Mouse (Mus musculus) limb, embryonic 13.5 days (tissue): ENCODE data around the gene Tsks. TPM values are rescaled to one million over a fixed set of nuclear protein-coding genes. Genes with fewer than 3 reads are reported as not detected.

Experiments used
- ATAC-seq: fragments of 200-750 bp; cut with Nextera tagmentation; 2 replicates; pipeline ENCODE4 v1.8.0; 2017; ENCODE audit warnings: low read depth, moderate number of reproducible peaks, moderate TSS enrichment; ENCODE audit not compliant: low FRiP score
- H3K27ac ChIP-seq: fragments of 300-500 bp; sonication (generic); 2 replicates; pipeline ENCODE4 v1.5.1; 2015; ENCODE audit warnings: inconsistent platforms, mild to moderate bottlenecking, moderate library complexity
- H3K27me3 ChIP-seq: fragments of 300-500 bp; sonication (generic); 2 replicates; pipeline ENCODE4 v1.6.1; 2015; ENCODE audit warnings: mild to moderate bottlenecking, inconsistent platforms
- H3K36me3 ChIP-seq: fragments of 300-500 bp; sonication (generic); 2 replicates; pipeline ENCODE4 v1.6.1; 2015; ENCODE audit warnings: inconsistent platforms, mild to moderate bottlenecking, moderate library complexity
- H3K4me1 ChIP-seq: fragments of 300-500 bp; sonication (generic); 2 replicates; pipeline ENCODE4 v1.6.1; 2015; ENCODE audit warnings: inconsistent platforms
- H3K4me2 ChIP-seq: fragments of 300-500 bp; sonication (generic); replicated peaks from 2 replicates; pipeline ENCODE4 v1.6.1; 2015; ENCODE audit warnings: inconsistent platforms, mild to moderate bottlenecking, moderate library complexity
- H3K4me3 ChIP-seq: fragments of 300-500 bp; sonication (generic); 2 replicates; pipeline ENCODE4 v1.5.1; 2015; ENCODE audit warnings: moderate library complexity, mild to moderate bottlenecking, inconsistent platforms
- H3K9ac ChIP-seq: fragments of 300-500 bp; sonication (generic); 2 replicates; pipeline ENCODE4 v1.6.1; 2015; ENCODE audit warnings: mild to moderate bottlenecking, inconsistent platforms
- H3K9me3 ChIP-seq: fragments of 300-500 bp; sonication (generic); 2 replicates; pipeline ENCODE4 v1.6.1; 2016; ENCODE audit warnings: inconsistent platforms
- WGBS: fragments of 180-500 bp; shearing (Covaris S2); methylation state at CpG from one replicate; pipeline ENCODE4 v1.1.7; 2015; 5-methylcytosine and 5-hydroxymethylcytosine counted together
- polyA plus RNA-seq: library from polyadenylated mRNA; unstranded; fragments of >200 nt; fragmentation: Nextera tagmentation; extraction: Ambion mirVana; gene quantifications from 2 replicates; pipeline ENCODE4 v1.2.1, GENCODE M21; 2015

The Tsks gene
- polyA plus RNA-seq, 1 experiment from 2014 or later: 0.25 TPM

DNA sequence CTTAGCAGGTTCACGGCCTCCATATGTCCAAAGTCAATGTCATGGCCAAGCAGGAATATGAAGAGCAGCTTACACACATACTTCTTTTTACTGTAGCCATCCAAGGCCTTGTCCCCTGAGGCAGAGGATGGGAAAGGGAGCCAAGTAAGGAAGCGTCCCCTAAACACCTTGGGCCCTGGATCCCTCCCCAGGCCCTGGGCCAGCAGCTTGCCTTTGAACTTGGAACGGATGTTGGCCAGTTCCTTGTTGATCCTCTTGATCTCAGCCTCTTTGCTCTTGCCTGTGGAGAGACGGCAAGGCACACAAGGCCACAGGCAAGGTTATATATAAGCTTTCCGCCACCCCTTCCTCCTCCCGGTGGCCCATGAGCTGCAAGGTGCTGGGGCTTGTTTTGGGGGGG is 26.8 kb upstream of the Tsks start:
- Histone ChIP-seq H3K27ac (no peak overlapping the region), H3K9ac (no peak overlapping the region), H3K27me3 (no peaks in the 10 kb centered on the region), H3K4me2 (no peak overlapping the region), H3K36me3 (peaks cover 69% of the 10 kb centered on the region), H3K9me3 (no peaks in the 10 kb centered on the region), H3K4me1 (no peaks in the 10 kb centered on the region), H3K4me3 (no peak overlapping the region)
- 91% methylated on average over 6 of the region's 6 CpGs for WGBS
- no peak for ATAC-seq

DNA sequence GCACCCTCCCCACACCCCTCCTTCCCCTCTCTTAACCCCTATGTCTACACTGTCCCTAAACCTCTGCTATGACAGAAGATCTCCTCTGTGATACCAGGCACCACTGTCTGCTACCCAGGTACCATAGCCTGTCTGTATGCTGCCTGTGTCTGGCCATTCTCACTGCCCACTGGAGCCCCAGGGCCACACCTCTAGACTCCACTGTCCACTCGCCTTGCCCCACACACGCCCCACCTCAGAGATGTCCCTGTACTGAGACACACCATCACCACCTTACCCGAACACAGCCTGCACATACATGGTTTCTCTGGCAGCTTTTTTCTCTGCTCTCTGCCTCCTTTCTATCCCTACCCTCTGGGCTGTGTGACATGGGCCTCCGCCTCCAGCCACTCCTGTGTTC is 26.1 kb upstream of the Tsks start:
- H3K4me1 ChIP-seq: no peaks in the 10 kb centered on the region
- H3K36me3 ChIP-seq: peaks cover 66% of the 10 kb centered on the region
- ATAC-seq: no peak
- 93% methylated on average over 4 of the region's 4 CpGs for WGBS
- no peaks in the 10 kb centered on the region for H3K27me3 ChIP-seq
- H3K9ac ChIP-seq: no peak overlapping the region
- H3K27ac ChIP-seq: no peak overlapping the region
- H3K4me3 ChIP-seq: no peak overlapping the region
- H3K9me3 ChIP-seq: no peaks in the 10 kb centered on the region
- no peak overlapping the region for H3K4me2 ChIP-seq

GRCm38 (mm10) chr7:44918219-44918618 is 24.8 kb upstream of the Tsks start:
- Histone ChIP-seq H3K36me3 (peaks cover 66% of the 10 kb centered on the region), H3K27ac (no peak overlapping the region), H3K4me3 (no peak overlapping the region), H3K4me2 (no peak overlapping the region), H3K4me1 (no peaks in the 10 kb centered on the region), H3K27me3 (no peaks in the 10 kb centered on the region), H3K9ac (no peak overlapping the region), H3K9me3 (no peaks in the 10 kb centered on the region)
- ATAC-seq: no peak
- WGBS: 86% methylated on average over 3 of the region's 3 CpGs

DNA sequence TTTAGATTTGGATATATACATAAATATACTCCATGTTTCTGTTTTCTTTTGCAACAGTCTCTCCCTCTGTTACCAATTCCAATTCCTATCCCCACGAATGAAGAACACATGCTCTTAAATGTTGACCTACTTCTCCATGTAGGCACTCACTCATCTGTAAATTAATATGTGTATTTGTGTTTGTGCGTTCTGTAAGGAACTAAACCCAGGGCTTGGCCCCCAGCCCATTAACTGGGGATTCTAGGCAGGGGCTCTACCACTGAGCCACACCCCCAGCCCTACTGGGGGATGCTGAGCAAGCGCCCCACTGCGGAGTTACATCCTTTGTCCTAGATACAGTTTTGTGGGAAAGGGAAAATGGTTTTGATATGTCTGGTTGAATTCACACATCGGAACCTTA is 23.9 kb upstream of the Tsks start:
- no peaks in the 10 kb centered on the region for H3K9me3 ChIP-seq
- H3K27me3 ChIP-seq: no peaks in the 10 kb centered on the region
- WGBS: 89% methylated on average over 5 of the region's 5 CpGs
- no peak for ATAC-seq
- H3K9ac ChIP-seq: no peak overlapping the region
- peaks cover 65% of the 10 kb centered on the region for H3K36me3 ChIP-seq
- no peak overlapping the region for H3K4me2 ChIP-seq
- H3K27ac ChIP-seq: no peak overlapping the region
- H3K4me1 ChIP-seq: no peaks in the 10 kb centered on the region
- no peak overlapping the region for H3K4me3 ChIP-seq

DNA sequence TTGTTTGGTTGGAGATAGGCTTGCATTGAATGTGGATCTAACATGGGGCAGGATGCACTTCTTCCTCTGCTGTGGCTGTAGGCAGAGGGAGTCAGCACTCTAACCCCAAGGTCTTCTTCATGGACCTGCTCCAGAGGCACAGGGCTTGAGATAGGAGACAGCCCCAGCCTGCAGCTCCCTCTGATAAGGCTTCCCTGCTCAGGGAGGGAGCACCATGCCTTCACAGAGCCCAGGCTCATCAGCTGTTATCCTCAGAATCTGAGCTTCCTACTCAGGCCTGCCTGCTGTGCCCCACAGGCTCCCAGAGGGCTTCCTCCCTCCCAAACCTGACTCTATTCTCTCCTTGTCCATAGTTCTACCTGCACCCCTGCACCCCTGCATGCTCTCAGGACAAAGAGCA is 20.5 kb upstream of the Tsks start:
- peaks cover under 1% of the 10 kb centered on the region; the same call in 1 of the 2 replicates for H3K4me1 ChIP-seq
- no peak overlapping the region for H3K9ac ChIP-seq
- no peaks in the 10 kb centered on the region for H3K9me3 ChIP-seq
- no peak for ATAC-seq
- H3K4me3 ChIP-seq: no peak overlapping the region
- no peak overlapping the region for H3K27ac ChIP-seq
- H3K4me2 ChIP-seq: no peak overlapping the region
- no peaks in the 10 kb centered on the region for H3K27me3 ChIP-seq
- peaks cover 57% of the 10 kb centered on the region for H3K36me3 ChIP-seq

DNA sequence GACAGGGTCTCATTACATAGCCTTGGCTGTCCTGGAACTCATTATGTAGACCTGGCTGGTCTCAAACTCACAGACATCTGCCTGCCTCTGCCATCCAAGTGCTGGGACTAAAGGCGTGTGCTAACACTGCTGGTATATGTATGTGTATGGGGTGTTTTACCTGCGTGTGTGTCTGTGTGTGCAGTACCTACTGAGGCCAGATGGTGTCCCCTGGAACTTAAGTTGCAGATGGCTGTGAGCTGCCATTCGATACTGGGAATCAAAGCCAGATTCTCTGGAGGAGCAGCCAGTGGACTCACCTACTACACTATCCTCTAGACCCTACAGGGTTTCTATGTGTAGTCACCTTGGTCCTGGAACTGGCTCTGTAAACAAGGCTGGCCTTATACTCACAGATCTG is 17.5 kb upstream of the Tsks start:
- Histone ChIP-seq H3K36me3 (peaks cover 44% of the 10 kb centered on the region), H3K9me3 (no peaks in the 10 kb centered on the region), H3K4me1 (peaks cover 16% of the 10 kb centered on the region), H3K9ac (no peak overlapping the region), H3K27ac (no peak overlapping the region), H3K4me2 (no peak overlapping the region), H3K27me3 (no peaks in the 10 kb centered on the region), H3K4me3 (no peak overlapping the region)
- ATAC-seq: no peak
- 74% methylated on average over 3 of the region's 3 CpGs for WGBS

DNA sequence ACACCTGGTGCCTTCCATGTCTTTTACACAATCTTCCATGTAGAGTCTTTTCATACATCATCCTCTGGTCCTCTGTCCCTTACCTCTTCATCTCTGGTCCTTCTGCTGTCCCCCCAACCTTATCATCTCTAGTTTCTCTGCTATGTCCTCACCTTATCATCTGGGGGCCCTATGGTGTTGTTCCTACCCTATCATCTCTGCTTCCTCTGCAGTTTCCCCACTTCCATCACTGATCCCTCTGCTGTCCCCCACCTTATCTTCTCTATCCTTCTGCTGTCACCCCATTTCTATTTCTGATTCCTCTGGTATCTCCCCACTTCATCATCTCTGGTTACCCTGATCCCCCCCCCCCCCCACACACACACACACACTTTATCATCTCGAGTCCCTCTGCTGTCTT is 14.4 kb upstream of the Tsks start:
- Histone ChIP-seq H3K9ac (peak overlapping the region; percentile 88), H3K4me2 (peak overlapping the region; percentile 76), H3K36me3 (peaks cover 23% of the 10 kb centered on the region), H3K4me1 (peaks cover 19% of the 10 kb centered on the region), H3K9me3 (no peaks in the 10 kb centered on the region), H3K4me3 (peak overlapping the region; percentile 65), H3K27ac (peak overlapping the region; percentile 69; the same call in 1 of the 2 replicates), H3K27me3 (no peaks in the 10 kb centered on the region)
- WGBS: 0% methylated on average over 1 of the region's 1 CpGs
- no peak for ATAC-seq

DNA sequence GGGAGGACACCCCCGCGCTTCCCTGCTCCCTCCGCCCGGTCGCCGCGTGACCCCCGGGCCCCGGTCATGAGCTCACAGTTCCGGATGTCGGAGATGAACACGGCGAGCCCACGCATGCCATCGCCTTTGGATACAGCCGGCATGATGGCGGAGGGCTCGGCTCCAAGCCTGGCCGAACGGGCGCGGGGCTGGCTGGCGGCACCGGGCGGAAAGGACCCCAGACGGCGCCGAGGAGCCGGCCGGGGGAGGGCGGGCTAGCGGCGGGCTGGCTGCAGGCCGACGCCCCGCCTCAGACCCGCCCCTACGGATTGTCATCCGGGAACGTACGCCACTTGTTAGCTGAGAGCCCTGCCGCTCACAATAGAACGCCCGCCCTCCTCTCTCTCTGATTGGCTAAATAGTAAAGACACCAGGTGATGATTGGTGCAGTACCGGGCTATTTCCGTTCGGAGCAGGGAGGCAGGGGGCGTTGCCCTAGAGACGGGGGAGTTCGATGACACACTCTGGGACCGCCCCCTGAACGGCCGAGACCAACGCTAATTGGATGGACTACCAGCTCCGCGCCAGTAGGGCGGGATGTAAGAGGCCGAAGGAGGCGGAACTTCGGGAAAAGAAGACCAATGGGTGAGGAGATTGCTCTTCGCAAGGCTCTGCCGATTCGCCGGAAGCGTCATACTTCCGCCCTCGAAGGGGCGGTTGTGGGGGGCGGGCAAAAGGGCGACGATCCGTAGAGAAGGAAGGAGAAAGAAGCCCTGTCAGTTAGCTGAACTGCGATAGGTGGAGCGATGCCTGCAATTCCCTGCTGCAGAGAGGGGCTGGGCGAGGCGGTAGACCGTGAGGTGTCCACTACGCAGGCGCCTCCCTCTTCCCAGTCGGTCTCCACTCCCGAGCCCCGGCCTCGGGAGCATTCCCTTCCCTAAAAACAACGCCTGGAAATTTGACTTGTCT is 13.5 kb upstream of the Tsks start, which contains the start of gene Ap2a1:
Ap2a1 (minus strand) TSS at position 293 of the 948 bp plus-strand sequence.
- H3K36me3 ChIP-seq: peaks cover 14% of the 10 kb centered on the region
- peak within 1 kb of the TSS; percentile 87 for H3K27ac ChIP-seq
- peak within 1 kb of the TSS; percentile 65 for H3K4me3 ChIP-seq
- under 1% methylated on average over 84 of the region's 84 CpGs for WGBS
- peaks cover 19% of the 10 kb centered on the region for H3K4me1 ChIP-seq
- no peaks in the 10 kb centered on the region for H3K27me3 ChIP-seq
- no peaks in the 10 kb centered on the region for H3K9me3 ChIP-seq
- peak within 1 kb of the TSS; percentile 88 for H3K9ac ChIP-seq
- peak within 1 kb of the TSS; percentile 76 for H3K4me2 ChIP-seq
- ATAC-seq: peak; percentile 99

DNA sequence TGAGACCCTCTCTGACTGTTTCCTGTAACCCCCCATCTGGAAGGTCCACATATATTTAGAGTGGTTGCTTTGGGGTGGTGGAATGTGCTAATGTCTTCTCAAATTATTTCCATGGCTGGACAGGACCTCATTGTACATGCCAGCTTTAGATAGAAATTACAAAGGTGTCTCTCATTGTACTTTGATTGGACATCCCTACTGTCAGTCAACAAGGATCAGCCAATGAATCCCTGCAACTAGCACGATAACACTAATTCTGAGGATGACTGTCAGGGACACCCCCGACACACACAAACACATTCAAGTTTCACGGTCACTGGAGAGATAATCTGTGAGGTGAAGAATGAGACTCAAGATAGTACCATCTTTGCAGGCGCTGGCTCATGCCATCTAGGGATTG is 4.3 kb upstream of the Tsks start:
- no peak overlapping the region for H3K4me2 ChIP-seq
- no peak overlapping the region for H3K4me3 ChIP-seq
- no peaks in the 10 kb centered on the region for H3K36me3 ChIP-seq
- H3K27me3 ChIP-seq: no peaks in the 10 kb centered on the region
- 92% methylated on average over 4 of the region's 4 CpGs for WGBS
- peaks cover 4% of the 10 kb centered on the region; the same call in 1 of the 2 replicates for H3K9me3 ChIP-seq
- H3K4me1 ChIP-seq: no peaks in the 10 kb centered on the region
- ATAC-seq: no peak
- H3K27ac ChIP-seq: no peak overlapping the region
- no peak overlapping the region for H3K9ac ChIP-seq

DNA sequence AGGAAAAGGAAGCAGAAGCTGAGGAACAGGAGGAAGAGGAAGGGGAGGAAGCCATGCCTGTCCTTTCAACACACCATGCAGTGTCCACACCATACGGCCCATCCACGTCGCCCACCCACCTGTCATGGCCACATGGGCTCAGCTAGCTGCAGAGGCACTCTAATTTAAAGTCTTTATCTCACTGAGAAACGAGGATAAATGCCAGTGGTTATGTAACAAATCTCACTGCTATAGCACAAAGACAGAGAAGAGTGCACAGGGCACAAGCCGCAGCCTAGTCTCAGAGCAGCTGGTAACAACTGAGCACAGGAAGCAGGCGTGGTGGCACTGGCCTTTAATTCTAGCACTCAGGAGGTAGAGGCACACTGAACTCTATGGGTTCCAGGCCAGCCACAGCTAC is 6.9 kb downstream of the Tsks start:
- 75% methylated on average over 6 of the region's 6 CpGs for WGBS
- H3K27me3 ChIP-seq: peaks cover 49% of the 10 kb centered on the region
- H3K9me3 ChIP-seq: no peaks in the 10 kb centered on the region

DNA sequence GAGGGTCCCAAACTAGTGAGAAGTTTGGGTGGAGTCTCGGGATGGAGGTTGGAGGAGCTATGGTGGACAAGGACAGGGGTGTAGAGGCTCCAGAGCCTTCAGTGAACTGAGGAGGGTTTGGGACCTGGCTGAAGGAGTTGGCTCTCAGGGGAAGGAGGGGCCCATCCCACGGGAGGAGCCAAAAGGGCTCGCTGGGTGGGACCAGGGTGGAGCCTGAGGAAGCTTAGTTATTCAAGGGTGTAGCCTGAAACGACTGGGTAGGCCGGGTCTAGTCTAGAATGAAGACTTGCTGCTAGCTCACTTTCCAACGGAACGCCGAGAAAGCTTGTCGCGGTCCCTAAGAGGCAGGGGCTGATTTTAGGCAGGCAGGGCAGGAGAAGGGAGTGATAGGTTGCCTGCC is 9.0 kb downstream of the Tsks start:
- peaks cover 49% of the 10 kb centered on the region for H3K27me3 ChIP-seq
- H3K4me1 ChIP-seq: peaks cover 10% of the 10 kb centered on the region
- H3K36me3 ChIP-seq: no peaks in the 10 kb centered on the region
- peak overlapping the region; percentile 76 for H3K9ac ChIP-seq
- peak overlapping the region; percentile 86 for H3K4me2 ChIP-seq
- H3K4me3 ChIP-seq: peak overlapping the region; percentile 54
- no peaks in the 10 kb centered on the region for H3K9me3 ChIP-seq
- no peak overlapping the region for H3K27ac ChIP-seq
- peak; percentile 55 for ATAC-seq
- 0% methylated on average over 10 of the region's 10 CpGs for WGBS

More for the DNA sequence above, 6.9 kb downstream of the Tsks start:
- Histone ChIP-seq H3K4me1 (peaks cover 10% of the 10 kb centered on the region), H3K36me3 (no peaks in the 10 kb centered on the region), H3K4me3 (no peak overlapping the region), H3K9ac (no peak overlapping the region), H3K4me2 (no peak overlapping the region), H3K27ac (no peak overlapping the region)
- ATAC-seq: no peak

DNA sequence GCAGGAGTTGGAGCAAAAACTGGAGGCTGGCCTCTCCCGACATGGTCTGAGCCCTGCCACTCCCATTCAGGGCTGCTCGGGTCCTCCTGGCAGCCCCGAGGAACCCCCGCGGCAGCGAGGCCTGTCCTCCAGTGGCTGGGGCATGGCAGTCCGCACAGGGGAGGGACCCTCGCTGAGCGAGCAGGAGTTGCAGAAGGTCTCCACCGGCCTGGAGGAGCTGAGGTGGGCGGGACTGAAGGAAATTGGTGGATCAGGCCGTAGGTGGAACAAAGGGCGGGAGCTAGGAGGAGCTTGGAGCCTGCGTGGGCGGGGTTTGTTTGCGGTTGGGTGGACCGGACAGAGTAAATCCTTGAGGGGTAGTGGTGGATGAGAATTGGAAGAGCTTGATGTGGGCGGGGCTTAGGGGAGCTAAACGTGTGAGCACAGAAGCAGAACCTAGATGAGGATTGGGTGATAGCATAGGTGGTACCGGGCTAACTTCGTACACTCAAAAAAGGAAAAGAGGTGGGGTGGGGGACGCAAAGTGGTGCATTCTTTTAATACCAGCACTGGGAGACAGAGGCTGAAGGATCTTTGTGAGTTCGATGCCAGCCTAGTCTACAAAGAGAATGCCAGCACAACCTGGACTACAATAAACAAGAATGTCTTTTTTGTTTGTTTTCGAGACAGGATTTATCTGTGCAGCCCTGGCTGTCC is 9.8 kb downstream of the Tsks start:
- Histone ChIP-seq H3K36me3 (no peaks in the 10 kb centered on the region), H3K4me1 (peaks cover 10% of the 10 kb centered on the region), H3K4me2 (peak overlapping the region; percentile 86), H3K27me3 (peaks cover 41% of the 10 kb centered on the region), H3K9ac (peak overlapping the region; percentile 76), H3K27ac (peak overlapping the region; percentile 61; the same call in 1 of the 2 replicates), H3K9me3 (no peaks in the 10 kb centered on the region), H3K4me3 (peak overlapping the region; percentile 54)
- WGBS: 7% methylated on average over 24 of the region's 24 CpGs
- peak; percentile 92 for ATAC-seq
